Mouse (Mus musculus): ENCODE data around the gene Palld. TPM values are rescaled to one million over a fixed set of nuclear protein-coding genes. Genes with fewer than 3 reads are reported as not detected.

Palld gene
- polyA plus RNA-seq, 1 experiment, result 63.6 TPM

DNA sequence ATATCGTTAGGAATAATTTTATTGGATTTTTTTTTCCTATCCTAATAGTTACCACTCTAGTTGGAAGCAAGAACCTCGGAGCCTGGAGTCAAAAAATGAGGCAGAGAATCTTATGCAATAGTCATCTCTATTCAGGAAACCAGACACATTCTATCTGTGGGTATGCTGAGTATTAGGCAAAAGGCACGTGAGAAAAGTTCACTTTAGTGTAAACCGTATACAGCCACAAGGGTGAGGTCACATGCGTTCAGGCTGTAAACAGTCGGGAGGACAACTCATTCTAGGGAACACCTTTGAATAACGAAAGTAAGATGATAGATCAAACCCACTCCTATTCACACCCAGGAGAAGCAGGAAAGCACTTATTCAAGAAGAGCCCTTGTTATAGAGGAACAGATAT, 17.9 kb upstream of the Palld start:
- Histone ChIP-seq H3K4me3 (ENCODE audit: low read depth, low read length) (no peak overlapping the region), H3K36me3 (ENCODE audit: control insufficient read depth, insufficient read depth, low read length, poor library complexity, severe bottlenecking) (no peaks in the 10 kb centered on the region), H3K4me1 (ENCODE audit: control insufficient read depth, insufficient read depth, low read length) (no peaks in the 10 kb centered on the region), H3K27me3 (ENCODE audit: control insufficient read depth, insufficient read depth, low read length, poor library complexity, severe bottlenecking) (no peaks in the 10 kb centered on the region; the same call in 1 of the 2 replicates), H3K9me3 (replicated peaks; ENCODE audit: control insufficient read depth, insufficient read depth, low read length, poor library complexity, severe bottlenecking) (no peaks in the 10 kb centered on the region), H3K27ac (ENCODE audit: insufficient read depth, low read length) (no peak overlapping the region), H3K9ac (ENCODE audit: low read depth, poor library complexity, severe bottlenecking) (no peak overlapping the region)
- TF ChIP-seq EP300 (IDR thresholded peaks at IDR 0.05; ENCODE audit: insufficient read depth, low read depth, low read length), result no peak
- TF ChIP-seq POLR2A (IDR thresholded peaks at IDR 0.05; ENCODE audit: insufficient read depth, low read length), result no peak
- no peak for TF ChIP-seq CTCF (IDR thresholded peaks at IDR 0.05; ENCODE audit: low read depth, low read length)

- H3K27me3 ChIP-seq (ENCODE audit: control insufficient read depth, insufficient read depth, low read length, poor library complexity, severe bottlenecking), result no peaks in the 10 kb centered on the region; the same call in 1 of the 2 replicates
- TF ChIP-seq EP300 (IDR thresholded peaks at IDR 0.05; ENCODE audit: insufficient read depth, low read depth, low read length) (no peak), CTCF (IDR thresholded peaks at IDR 0.05; ENCODE audit: low read depth, low read length) (no peak), POLR2A (IDR thresholded peaks at IDR 0.05; ENCODE audit: insufficient read depth, low read length) (no peak)
- H3K27ac ChIP-seq (ENCODE audit: insufficient read depth, low read length), result no peak overlapping the region
- no peaks in the 10 kb centered on the region for H3K9me3 ChIP-seq (replicated peaks; ENCODE audit: control insufficient read depth, insufficient read depth, low read length, poor library complexity, severe bottlenecking)
- no peak overlapping the region for H3K4me3 ChIP-seq (ENCODE audit: low read depth, low read length)
- no peaks in the 10 kb centered on the region for H3K36me3 ChIP-seq (ENCODE audit: control insufficient read depth, insufficient read depth, low read length, poor library complexity, severe bottlenecking)
- H3K9ac ChIP-seq (ENCODE audit: low read depth, poor library complexity, severe bottlenecking), result no peak overlapping the region
- H3K4me1 ChIP-seq (ENCODE audit: control insufficient read depth, insufficient read depth, low read length), result no peaks in the 10 kb centered on the region
These were observed 16.8 kb upstream of the Palld start for GRCm38 (mm10) chr8:61919145-61919788.

DNA sequence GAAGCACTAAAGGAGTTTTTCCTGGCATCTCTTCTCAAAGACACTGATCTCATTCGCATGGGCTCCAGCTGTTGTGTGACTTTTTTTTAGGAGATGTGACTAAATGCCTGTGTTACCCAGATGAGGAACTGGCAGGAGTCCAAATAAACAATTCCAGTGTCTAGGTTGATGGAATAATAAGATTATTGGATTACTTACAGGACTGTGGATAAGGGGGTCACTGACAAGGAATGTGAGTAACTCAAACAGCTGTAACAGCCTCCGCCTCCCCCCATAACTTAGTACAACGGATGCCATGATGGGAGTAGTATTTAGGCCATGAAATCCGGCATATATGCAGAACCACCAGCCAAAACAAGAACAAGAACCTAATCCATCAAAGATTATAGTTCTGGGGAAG, 14.8 kb upstream of the Palld start:
- H3K9ac ChIP-seq (ENCODE audit: low read depth, poor library complexity, severe bottlenecking), result no peak overlapping the region
- H3K36me3 ChIP-seq (ENCODE audit: control insufficient read depth, insufficient read depth, low read length, poor library complexity, severe bottlenecking), result no peaks in the 10 kb centered on the region
- H3K9me3 ChIP-seq (replicated peaks; ENCODE audit: control insufficient read depth, insufficient read depth, low read length, poor library complexity, severe bottlenecking), result no peaks in the 10 kb centered on the region
- TF ChIP-seq POLR2A (IDR thresholded peaks at IDR 0.05; ENCODE audit: insufficient read depth, low read length) (no peak), CTCF (IDR thresholded peaks at IDR 0.05; ENCODE audit: low read depth, low read length) (no peak), EP300 (IDR thresholded peaks at IDR 0.05; ENCODE audit: insufficient read depth, low read depth, low read length) (no peak)
- H3K27ac ChIP-seq (ENCODE audit: insufficient read depth, low read length), result no peak overlapping the region
- H3K4me3 ChIP-seq (ENCODE audit: low read depth, low read length), result no peak overlapping the region
- no peaks in the 10 kb centered on the region for H3K4me1 ChIP-seq (ENCODE audit: control insufficient read depth, insufficient read depth, low read length)
- H3K27me3 ChIP-seq (ENCODE audit: control insufficient read depth, insufficient read depth, low read length, poor library complexity, severe bottlenecking), result no peaks in the 10 kb centered on the region

GRCm38 (mm10) chr8:61913957-61914356, 11.5 kb upstream of the Palld start:
- Histone ChIP-seq H3K4me3 (ENCODE audit: low read depth, low read length) (no peak overlapping the region), H3K36me3 (ENCODE audit: control insufficient read depth, insufficient read depth, low read length, poor library complexity, severe bottlenecking) (no peaks in the 10 kb centered on the region), H3K9ac (ENCODE audit: low read depth, poor library complexity, severe bottlenecking) (no peak overlapping the region), H3K9me3 (replicated peaks; ENCODE audit: control insufficient read depth, insufficient read depth, low read length, poor library complexity, severe bottlenecking) (no peaks in the 10 kb centered on the region), H3K27me3 (ENCODE audit: control insufficient read depth, insufficient read depth, low read length, poor library complexity, severe bottlenecking) (no peaks in the 10 kb centered on the region), H3K4me1 (ENCODE audit: control insufficient read depth, insufficient read depth, low read length) (no peaks in the 10 kb centered on the region), H3K27ac (ENCODE audit: insufficient read depth, low read length) (no peak overlapping the region)
- TF ChIP-seq EP300 (IDR thresholded peaks at IDR 0.05; ENCODE audit: insufficient read depth, low read depth, low read length) (no peak), POLR2A (IDR thresholded peaks at IDR 0.05; ENCODE audit: insufficient read depth, low read length) (no peak)

DNA sequence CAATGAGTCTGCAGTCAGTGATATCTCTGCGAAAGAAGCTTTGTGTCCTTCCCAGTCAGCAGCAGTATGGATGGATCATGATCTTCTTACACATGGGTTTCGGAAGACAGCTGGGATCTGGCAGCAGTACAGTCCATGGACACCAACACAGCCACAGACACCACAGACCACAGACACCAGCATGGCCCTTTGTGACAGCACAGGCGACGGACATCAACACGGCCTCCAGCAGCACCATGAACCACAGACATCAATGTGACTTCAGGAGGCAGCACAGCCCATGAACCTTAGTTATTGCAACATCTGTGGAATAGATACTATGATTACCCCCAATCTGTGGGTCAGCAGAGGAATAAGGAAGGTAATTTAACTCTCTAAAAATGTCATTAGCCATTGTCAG, 10.3 kb upstream of the Palld start:
- H3K27ac ChIP-seq (ENCODE audit: insufficient read depth, low read length), result no peak overlapping the region
- TF ChIP-seq EP300 (IDR thresholded peaks at IDR 0.05; ENCODE audit: insufficient read depth, low read depth, low read length) (no peak), POLR2A (IDR thresholded peaks at IDR 0.05; ENCODE audit: insufficient read depth, low read length) (no peak), CTCF (IDR thresholded peaks at IDR 0.05; ENCODE audit: low read depth, low read length) (no peak)
- no peak overlapping the region for H3K4me3 ChIP-seq (ENCODE audit: low read depth, low read length)
- H3K4me1 ChIP-seq (ENCODE audit: control insufficient read depth, insufficient read depth, low read length), result no peaks in the 10 kb centered on the region
- H3K9me3 ChIP-seq (replicated peaks; ENCODE audit: control insufficient read depth, insufficient read depth, low read length, poor library complexity, severe bottlenecking), result no peaks in the 10 kb centered on the region
- H3K9ac ChIP-seq (ENCODE audit: low read depth, poor library complexity, severe bottlenecking), result no peak overlapping the region
- no peaks in the 10 kb centered on the region for H3K36me3 ChIP-seq (ENCODE audit: control insufficient read depth, insufficient read depth, low read length, poor library complexity, severe bottlenecking)
- no peaks in the 10 kb centered on the region for H3K27me3 ChIP-seq (ENCODE audit: control insufficient read depth, insufficient read depth, low read length, poor library complexity, severe bottlenecking)

GRCm38 (mm10) chr8:61909313-61909712, 6.8 kb upstream of the Palld start:
- H3K4me3 ChIP-seq (ENCODE audit: low read depth, low read length), result no peak overlapping the region
- H3K27me3 ChIP-seq (ENCODE audit: control insufficient read depth, insufficient read depth, low read length, poor library complexity, severe bottlenecking), result no peaks in the 10 kb centered on the region
- no peak overlapping the region for H3K27ac ChIP-seq (ENCODE audit: insufficient read depth, low read length)
- no peak for TF ChIP-seq CTCF (IDR thresholded peaks at IDR 0.05; ENCODE audit: low read depth, low read length)
- no peak for TF ChIP-seq EP300 (IDR thresholded peaks at IDR 0.05; ENCODE audit: insufficient read depth, low read depth, low read length)
- TF ChIP-seq POLR2A (IDR thresholded peaks at IDR 0.05; ENCODE audit: insufficient read depth, low read length), result no peak
- no peaks in the 10 kb centered on the region for H3K36me3 ChIP-seq (ENCODE audit: control insufficient read depth, insufficient read depth, low read length, poor library complexity, severe bottlenecking)
- no peak overlapping the region for H3K9ac ChIP-seq (ENCODE audit: low read depth, poor library complexity, severe bottlenecking)
- H3K9me3 ChIP-seq (replicated peaks; ENCODE audit: control insufficient read depth, insufficient read depth, low read length, poor library complexity, severe bottlenecking), result no peaks in the 10 kb centered on the region
- no peaks in the 10 kb centered on the region for H3K4me1 ChIP-seq (ENCODE audit: control insufficient read depth, insufficient read depth, low read length)

Measured in ES-Bruce4 (cell line).